Mouse (Mus musculus) forelimb bud, embryonic 11.5 days (tissue): ENCODE data around the gene Fxyd7.

ENCODE experiments used
- DNase-seq: peaks from one replicate; pipeline ENCODE4 v3.0.0-alpha.2; 2012; ENCODE audit warnings: low read depth, low spot score

Fxyd7 gene

DNA sequence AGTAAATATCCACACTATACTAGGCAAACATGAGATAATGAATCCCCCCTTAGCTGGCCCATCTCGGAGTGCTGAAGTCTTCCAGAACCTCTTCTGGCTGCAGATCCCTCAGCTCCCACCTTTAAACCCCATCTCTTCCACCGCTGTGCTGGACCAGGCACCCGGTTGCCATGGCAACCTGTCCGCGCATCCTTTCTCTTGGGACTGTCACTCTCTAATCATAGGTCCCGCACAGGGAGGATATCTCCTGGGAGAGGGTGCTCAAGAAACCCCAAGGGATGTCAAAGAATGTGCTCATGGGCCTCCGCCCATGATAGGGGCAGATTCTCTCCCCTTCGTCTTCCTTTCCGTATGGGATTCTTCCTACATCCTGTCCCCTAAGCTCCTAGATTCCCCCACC is 346 bp downstream of the Fxyd7 start:
- DNase-seq, result no peak

DNA sequence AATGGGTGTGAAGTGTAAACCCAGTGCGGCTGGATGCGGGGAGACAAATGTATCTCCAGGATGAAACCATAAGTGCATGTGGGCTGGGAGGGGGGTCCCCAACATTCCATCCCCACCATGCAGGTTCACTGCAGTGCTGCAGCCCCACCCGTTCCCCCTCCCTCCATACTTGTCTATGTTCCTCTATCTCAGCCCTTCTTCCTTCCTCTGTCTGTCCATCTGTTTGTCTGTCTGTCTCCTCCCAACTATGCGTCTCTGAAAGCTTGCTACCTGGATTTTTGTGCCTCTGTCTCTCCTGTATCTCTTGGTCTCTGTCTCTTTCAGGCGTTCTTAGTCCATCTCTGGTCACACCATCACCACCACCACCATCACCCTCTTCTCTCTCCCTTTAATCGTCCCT is 780 bp downstream of the Fxyd7 start:
- no peak for DNase-seq

GRCm38 (mm10) chr7:31049846-31050281 is 1.4 kb downstream of the Fxyd7 start:
- DNase-seq, result no peak

DNA sequence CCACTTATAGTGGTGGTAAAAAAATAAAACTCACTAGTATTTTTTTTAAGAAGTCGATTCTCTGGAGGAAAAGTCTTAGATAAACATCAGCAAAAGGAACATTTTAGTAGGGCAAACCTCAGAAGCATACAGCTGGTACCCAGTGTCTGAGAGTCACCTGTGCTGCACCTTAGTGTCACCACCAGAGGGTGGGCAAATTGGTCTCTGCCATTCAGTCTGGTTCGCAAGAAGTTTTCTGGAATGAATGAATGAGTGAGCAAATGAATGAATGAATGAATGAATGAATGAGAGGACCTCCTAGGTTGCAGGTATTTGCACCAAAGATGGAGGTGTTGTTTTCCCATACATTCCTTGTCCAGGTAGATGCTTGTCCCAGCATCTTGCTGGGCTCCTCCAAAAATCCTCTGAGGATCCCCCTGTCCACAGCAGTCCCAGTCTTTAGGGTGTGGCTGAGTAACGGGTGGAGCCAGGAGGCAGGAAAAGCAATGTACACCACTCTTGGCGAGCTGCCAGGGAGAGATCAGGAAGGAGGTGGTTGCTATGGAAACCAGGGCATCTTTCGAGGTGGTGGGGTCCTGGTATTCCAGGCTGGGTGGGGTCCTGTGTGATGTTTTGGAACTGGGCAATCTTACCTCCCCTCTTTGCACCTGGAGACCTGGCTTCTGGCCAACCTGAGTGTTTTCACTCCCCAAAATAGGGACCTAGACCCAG is 2.0 kb downstream of the Fxyd7 start:
- peak; percentile 43 for DNase-seq

- no peak for DNase-seq
Measured at GRCm38 (mm10) chr7:31042431-31042910, 8.8 kb downstream of the Fxyd7 start, which contains the start of gene Fxyd5. Gene Fxyd5, minus strand, starts transcription at chr7:31042481.

DNA sequence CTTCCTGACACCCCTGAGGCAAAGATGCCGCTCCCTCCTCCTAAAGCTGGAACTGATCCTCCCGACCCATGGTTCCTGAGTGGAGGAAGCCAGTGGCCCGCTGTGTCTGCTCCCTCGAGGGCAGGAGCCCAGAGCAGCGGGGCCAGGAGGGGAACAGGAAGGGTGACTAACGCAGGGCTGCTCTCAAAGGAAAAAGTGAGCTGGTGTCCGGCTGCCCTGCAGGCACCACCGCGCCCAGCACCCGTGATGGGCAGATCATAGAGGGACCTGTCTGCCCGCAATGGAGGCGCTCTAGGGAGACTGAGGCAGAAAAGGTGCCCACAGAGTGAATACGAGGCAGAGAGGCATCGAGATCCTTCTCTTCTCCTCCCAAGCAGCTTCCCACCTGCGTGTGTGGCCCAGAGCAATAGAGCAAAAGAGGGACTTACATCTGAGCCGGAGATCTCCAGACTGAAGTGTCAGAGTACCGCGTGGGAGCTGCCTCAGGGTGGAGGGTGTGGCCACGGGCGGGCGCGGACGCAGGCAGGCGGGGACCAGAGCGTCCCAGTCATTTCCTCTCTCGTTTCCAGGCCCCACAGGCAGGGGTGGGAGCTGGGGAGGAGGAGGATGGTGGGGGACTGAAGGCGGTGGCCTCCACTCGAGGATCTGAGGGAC is 9.5 kb downstream of the Fxyd7 start:
- DNase-seq, result no peak

- no peak for DNase-seq
Measured at GRCm38 (mm10) chr7:31041023-31041407, 10.3 kb downstream of the Fxyd7 start.

DNA sequence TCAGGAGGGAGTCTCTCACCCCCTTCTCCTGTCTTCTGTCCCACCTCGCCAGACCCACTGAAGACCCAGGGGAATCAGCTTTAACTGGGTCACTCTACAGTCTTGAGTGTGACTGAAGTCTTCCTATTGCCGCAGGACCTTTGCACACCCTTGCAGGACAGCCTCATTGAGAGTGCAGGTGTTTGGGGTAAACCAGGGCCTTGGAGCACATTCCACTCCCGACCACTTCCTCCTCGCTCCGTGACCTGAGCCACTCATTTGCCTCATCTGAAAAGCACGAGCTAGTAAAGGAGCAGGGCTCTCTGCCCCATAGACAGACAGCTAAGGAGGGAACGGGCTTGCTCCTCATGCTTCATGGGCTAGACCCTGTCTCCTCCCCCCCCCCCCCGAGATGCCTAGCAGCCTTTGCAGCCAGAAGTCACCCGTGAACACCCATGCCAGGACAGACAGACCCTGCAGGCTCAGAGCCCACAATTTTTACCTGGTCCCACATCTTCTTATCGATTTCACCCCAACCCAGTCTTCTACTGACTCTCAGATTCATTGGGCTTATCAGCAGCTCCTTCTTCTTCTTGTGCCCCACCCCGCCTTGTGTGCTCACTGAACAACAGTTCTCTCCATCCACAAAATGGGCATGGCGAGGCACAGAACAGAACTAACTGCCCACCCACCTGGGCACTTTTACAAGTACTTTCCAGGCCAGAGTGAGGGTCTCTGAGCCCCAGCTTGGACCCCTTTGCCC is 10.8 kb downstream of the Fxyd7 start:
- DNase-seq, result no peak

DNA sequence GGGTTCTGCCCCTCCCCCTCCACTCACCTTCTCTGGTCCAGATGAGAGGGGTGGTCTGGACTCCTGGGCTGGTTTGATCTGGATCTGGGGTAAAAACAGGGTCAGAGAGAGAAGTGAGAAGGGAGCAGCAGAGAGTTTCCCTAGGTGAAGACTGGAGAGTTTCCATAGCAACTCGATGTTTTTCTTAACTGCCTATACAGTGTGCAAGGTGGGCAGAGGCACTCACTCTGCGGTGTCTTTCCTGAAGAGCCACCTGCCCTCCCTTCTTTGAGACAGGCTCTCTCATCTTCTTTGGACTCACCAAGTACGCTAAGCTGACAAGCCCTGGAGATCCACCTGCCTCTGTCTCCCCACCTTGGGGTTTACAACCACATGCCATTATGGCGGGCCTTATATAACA is 12.3 kb downstream of the Fxyd7 start:
- no peak for DNase-seq

GRCm38 (mm10) chr7:31037675-31038074 is 13.6 kb downstream of the Fxyd7 start:
- no peak for DNase-seq

DNA sequence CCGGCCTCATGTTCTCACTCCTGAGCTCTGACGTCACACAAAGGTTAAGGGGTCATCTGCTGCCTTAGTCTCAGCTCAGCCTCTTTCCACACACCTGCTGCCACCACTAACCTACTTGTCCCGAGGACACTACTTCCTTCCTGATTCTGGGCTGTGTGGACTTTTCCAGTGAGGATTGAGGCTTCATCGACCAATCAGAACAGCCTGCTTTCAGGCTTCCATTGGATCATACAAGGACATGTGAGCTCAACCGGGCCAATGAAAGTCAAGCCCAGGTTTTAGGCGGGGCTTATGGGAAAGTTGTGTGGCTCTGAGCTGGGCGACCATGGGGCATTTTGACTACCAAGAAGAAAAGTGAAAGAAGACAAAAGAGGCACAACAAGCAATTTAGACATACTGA is 14.3 kb downstream of the Fxyd7 start:
- DNase-seq, result no peak

GRCm38 (mm10) chr7:31035291-31035690 is 16.0 kb downstream of the Fxyd7 start:
- DNase-seq, result no peak

GRCm38 (mm10) chr7:31034789-31035188 is 16.5 kb downstream of the Fxyd7 start:
- no peak for DNase-seq

DNA sequence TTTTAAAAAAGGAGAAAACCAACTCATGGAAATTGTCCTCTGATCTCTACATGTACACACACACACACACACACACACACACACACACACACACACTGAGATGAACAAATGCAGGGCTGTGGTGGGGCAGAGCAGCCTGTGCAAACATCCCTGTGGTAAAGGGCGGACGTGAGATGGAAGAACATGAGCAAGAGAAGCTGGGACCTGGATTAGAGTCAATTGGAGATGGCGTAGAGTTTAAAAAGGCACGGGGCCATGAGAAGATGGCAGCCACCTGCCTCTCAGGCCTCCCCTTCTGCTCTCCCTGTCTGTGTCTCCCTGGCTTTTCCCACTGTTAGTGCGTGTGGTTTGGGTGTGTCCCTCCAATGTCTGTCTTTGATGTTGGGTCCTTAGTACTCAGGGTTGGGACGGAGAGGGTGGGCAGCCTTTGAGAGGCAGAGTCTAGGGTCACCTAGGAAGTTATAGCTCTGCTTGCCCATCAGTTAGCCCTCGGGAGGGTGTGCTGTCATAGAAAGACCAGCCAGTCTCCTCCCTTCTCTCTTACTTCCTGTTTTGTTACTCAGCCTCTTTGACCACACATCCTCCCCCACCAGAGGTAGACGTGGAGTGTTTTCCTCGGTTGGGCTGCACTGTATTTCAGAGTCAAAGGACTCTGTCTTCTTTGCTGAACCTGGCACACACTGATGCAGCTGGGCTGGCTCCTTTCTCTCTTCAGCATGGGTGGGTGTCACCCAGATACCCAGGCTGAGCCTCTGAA is 17.7 kb downstream of the Fxyd7 start:
- DNase-seq, result no peak

- no peak for DNase-seq
Measured at GRCm38 (mm10) chr7:31031731-31032130, 19.5 kb downstream of the Fxyd7 start.

- no peak for DNase-seq
Measured at GRCm38 (mm10) chr7:31030717-31031116, 20.6 kb downstream of the Fxyd7 start.

DNA sequence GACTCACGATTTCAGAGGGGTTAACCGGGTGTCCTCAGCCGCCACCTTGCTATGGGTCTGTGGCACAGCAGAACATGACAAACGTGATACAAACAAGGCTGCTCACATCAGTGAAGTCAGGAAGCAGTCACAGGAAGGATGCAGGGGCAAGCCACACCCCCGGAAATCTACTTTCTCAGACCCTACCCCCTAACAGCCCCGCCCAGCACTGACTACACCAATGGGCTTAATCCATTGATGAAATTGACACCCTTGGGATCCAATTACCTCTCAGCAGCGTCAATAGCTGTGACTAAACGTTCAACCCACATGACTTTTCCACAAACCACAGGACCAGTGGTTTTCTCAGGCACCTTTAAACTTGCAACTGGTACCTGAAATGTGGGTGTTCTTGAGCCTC is 22.7 kb downstream of the Fxyd7 start:
- no peak for DNase-seq

DNA sequence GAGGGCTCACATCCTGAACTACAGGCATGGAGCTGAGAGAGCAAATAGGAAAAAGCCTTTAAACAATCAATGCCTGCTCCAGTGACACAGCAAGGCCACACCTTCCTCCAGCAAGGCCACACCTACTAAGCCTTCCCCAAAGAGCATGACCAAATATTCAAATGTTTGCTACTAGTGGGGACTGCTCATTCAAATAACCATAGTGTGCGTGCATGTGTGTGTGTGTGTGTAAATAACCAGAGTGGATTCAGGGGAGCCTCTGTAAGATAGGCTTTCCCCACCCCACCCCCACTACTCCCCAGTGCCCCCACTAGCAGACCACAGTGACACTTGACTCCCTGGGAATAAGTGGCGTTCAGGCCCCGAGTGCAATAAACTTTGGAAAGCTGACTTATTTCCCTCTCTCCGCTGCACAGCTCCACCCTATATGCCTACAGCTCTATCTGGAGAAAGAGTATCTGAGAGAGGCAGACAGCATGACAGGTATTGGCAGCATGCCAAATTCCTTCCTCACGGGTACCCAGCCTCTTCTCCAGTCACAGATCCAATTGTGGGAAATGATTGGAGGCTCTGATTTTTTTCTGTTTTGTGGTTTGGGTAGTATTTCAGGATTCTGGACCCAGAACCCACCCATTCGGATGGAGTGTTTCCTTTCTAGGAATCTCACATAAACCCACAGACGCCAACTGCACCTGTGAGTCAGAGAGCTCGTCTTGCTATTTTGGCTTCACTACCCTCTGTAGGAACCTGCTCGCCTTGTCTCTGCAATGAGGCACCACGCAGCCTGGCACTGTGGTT is 34.0 kb downstream of the Fxyd7 start:
- DNase-seq, result peak; percentile 21

DNA sequence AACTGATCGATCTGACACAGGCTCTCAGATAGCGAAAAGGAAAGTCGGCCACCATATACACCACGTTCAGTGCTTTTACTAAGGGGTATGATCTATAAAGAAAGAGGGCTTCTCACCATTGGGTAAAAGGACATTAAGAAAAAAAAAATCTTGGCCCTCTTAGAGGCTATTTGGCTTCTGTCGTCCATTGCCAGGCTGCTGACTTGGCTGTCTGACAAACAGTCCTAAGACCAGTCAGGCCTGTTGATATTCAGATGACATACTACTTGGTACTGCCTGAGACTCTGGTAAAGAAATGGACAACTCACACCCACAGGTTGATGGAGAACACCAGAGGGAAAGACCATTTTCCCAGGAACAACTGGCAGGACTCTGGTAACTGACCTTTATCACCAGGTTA is 38.3 kb downstream of the Fxyd7 start:
- DNase-seq, result no peak

DNA sequence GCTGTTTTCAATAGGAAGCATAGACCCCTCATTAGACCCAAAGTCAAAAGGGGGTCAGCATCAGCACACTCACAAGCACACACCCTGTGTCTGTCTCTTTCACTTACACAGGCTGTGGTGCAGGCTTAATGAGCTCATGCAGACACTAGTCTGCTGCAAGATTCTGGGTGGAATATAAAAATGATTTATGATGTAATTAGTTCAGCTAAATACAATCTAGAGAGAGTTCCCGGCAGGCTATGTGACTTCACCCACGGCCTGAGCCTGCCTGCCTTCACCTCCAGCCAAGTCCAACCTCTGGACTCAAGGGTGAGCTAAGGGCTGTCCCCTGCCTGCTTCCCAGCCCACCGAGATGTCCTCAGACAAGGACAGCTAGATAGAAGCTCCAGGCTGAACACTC is 42.4 kb downstream of the Fxyd7 start:
- DNase-seq, result peak; percentile 40

GRCm38 (mm10) chr7:31008175-31008574 is 43.1 kb downstream of the Fxyd7 start:
- no peak for DNase-seq
